Mouse (Mus musculus): ENCODE measurements around the gene Inpp5e.

The Inpp5e gene

DNA sequence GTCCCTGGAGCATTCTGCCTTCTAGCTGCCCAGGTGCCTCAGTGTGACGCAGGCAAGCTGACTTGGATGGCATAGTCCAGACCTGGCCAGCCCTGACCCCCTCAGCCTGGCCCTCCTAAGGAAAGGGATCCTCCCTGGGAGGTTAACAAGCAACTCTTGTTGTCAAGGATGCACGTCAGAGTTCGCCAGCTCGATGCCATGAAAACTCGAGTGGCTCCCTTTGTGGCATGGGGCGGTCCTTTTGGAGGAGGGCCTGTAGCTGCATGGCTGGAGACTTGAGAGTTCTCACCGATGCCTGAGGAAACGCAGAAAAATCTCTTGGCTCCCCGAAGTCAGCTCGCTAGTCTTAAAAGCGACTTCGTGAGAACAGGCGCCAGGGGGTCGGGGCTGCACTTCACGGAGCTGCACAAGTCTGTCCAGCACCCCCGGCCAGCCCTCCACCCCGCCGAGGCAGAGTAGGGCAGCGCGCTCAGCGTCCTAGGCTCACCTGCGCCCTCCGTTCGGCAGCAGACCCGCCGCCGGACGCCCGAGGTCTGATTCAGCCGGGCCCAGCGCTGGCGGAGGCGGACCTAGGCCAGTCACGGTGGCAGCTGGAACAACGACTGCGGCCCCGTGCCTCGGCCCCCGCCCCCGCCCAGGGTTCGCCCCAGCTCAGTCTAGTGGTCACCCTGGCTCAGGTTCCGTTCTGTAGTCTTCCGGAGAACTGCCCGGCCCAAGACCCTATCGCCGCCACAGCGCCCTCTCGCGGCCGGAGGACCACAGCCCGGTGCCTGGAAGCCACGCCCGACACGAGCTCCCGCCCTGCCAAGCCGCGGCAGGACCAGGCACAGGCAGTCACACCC lies at the start of gene Inpp5e:
Inpp5e (minus strand) TSS at position 689 of the 842 bp plus-strand sequence.
- DNase-seq (ENCODE audit: low spot score in 2 of 2) = peak; percentile 85 to 98

DNA sequence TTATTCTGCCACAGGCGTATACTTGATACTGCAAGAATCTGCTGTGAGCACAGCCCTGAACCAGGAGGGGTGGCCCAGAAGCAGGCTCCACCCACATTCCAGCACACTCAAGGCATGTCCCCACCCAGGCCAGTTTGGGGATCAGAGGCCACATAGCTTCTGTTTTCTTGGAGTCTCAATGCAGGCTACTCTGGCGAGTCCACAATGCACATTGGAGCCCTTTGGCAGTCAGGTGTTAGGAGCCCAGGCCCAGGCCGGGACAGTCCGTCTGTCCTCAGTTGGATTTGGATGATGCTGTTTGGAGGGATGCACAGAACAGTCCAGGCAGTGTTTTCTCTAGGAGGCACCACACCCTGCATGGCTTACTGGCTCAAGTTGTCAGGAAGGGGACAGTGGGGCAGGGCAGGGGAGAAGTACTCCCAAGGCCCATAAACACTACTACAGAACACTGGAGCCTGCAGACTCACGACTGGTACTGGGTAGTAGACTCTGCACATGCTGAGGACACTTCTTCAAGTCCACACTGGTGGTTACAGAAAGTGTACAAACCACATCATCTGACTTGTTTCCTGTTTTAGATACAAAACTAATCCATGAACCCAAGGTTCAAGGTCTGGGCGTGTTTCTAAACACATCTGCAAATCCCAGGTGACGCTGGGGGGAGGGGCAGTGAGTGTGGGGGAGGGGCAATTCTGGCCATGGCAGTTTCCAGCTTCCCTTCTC lies 49.6 kb upstream of the Inpp5e start:
- DNase-seq (ENCODE audit: low spot score in 2 of 2) = peak; percentile 35 to 61

DNA sequence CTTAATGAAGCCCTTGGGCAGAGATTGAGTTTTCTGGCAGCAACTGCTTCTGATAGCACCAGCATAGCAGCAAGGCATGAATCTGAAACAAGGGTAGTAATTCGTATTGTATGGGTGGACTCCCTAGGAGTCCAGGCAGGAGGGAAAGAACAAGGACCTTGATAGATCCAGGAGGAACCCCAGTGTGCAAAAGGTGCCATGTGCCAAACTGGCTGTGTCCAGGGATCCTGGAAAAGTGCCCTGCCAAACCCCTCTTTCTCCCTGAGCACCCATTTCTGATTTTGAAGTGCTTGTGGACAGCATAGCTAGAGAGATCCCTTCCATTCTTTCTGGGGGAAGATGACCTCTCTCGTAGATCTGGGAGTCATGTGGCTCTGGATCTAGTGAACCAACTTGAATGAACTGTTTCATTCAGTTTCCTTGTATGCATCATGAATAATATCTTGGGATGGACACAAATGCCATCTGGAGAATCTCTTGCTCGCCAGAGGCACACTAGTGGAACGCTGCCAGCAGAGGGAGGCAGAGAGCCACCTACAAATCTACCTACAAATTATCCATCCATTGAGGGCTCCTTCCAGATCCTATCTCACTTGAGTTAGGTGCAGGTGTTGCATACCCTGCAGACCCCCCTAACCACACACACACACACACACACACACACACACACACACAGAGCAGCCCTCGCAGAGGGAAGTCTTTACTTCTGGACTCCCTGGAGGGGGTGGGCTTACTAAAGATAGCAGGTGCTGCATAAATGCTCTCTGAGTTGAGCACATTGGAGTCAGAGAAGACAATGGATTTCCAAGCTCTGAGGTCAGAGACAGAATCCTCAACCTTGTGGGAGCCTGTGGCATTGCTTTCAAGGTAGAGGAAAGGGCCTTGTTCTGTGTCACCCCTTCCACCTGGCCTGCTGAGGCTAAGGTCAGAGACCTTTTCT lies 40.4 kb upstream of the Inpp5e start:
- peak; percentile 65 to 86 for DNase-seq (ENCODE audit: low spot score in 2 of 2)

DNA sequence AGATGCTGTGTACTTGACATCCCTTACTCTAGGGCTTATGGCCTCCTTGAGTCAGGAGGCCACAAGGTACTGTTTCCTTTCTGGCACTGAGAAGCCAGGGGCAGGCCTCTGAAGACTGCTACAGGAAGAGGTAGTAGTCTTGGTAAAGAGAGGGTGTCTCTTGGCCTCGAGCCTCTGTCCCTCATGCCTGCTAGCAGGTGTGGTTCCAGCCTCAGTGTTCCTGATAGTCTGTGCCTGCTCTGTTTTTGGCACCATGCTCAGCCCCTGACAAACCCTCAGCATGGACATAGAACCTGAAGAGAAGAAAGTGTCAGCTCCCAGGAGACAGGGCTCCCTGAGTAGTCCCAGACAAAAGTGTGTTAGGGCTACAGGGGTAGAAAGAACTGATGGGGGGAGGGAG lies 38.4 kb upstream of the Inpp5e start:
- DNase-seq (ENCODE audit: low spot score in 2 of 2) = no peak

DNA sequence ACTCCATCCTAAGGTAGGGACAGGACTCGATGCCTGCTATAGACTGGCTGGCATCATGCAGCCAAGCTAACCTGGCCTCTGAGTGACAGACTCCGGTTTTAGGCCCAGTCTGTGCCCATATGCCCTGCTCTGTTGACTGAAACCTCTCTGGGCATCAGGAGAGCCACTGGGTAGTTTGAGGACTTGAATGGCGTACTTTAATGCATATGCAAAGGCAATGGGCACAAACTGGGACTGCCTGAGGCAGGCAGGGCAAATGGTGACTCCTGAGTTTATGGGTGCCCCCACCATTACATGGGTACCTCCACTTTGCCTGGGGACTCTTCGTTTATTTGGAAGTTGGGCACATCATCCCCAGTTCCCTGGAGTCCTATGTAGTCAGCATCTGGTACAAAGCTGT lies 37.7 kb upstream of the Inpp5e start:
- no peak for DNase-seq (ENCODE audit: low spot score in 2 of 2)

DNA sequence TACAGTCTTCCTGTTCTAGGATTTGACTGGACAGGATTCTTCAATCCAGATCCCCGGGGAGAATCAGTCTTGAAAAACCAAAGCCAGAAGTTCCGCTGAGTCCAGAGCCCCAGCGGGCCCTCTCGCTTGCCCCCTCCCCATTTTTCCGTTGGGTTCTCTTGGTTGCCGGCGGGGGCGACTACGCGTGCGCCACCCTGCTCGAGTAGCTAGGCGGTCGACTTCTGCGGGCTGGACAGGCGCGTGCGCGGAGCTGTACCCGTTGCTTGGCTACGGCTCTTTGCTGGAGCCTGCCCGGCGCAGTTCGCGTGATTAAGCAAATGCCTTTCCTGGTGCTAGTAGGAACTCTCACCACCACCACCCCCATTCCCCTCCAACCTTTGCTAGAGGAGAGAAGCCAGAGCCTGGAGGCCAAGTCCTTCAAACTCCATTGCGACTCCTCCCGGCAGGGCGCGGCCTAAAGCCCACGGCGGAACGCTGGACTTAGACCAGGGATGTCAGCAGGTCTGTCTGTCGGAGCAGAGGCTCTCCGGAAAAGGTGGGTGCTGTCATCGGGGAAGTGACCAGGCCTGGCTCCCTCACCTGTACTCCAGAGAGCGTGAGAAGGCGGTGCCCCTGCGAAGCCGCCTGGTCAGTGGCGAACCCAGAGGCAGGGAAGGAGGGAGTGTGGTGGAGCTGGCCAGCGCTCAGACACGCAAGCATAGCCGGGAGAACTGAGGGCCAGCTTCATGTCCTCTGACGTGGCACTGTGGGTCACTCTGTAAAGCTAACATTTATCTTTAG lies 36.9 kb upstream of the Inpp5e start:
- peak; percentile 87 to 90 for DNase-seq (ENCODE audit: low spot score in 2 of 2)

DNA sequence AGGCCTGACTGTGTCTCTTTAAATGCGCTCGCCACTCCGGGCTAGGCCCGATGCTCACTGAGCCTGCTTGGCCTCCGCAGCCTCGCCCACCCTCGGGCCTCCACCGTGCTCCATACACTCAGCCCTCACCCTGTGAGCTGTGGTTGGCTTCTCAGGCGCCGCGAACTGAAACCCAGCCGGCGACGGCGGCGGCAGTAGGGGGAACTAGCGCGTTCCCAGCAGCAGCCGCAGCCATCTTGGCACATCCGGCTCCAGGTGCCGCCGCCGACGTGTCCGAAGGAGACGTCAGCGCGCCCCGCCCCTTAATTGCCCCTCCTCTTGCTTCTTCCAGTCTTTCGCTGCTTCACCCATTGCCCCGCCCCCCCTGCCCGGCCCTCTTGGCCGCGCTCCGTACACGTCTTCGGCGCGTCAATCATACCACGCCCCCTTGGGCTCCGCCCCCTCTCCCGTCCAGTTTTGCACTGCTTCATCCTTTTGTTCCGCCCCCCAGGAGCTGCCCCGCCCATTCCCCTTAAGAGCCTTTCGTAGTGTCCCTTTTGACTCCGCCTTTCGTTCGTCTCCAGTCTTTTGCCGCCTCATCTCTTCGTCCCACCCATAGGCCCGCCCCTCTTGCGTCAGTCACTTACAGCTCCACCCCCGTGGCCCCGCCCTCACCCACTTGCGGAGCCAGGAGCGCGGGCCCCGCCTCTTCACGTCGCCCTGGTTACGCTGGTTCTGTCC lies 36.1 kb upstream of the Inpp5e start, which contains the start of gene Sec16a:
Sec16a (minus strand) TSS at position 271 of the 720 bp plus-strand sequence.
- peak; percentile 100 for DNase-seq (ENCODE audit: low spot score in 2 of 2)

DNA sequence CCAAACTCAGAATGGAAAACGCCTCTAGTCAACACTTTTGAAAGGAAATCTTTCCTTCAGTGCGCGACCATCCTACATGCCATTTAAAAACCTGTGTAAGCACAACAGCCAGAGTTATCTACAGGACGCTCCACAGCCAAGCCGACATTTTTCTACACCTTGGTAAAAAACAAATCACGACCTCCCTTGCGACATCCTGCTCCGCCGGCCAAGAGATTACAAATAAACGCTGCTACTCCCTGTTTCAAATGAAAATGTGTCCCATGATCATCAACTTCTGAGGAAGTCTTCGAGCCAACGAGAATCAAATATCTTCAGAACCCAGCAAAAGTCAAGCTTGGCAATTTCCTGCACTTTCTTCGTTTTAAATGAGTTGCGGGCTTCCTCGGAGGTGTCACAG lies 35.4 kb upstream of the Inpp5e start:
- no peak for DNase-seq (ENCODE audit: low spot score in 2 of 2)

DNA sequence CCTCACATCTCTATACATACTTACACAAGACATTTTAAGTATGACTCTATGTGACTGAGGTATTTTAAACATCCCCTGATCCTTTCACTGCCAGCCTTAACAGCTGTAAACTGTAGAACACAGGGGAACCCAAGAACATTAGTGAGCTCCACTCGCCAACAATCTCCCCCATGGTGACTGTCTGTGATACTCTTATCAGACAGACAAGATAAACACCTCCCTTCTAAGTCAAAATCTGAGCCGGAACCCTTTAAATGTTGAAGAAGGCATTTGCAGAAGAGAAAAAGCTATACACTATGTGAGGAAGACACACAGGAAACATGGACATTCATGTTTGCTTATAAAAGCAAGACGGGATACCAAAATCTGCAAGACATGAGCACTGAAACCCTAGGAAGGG lies 34.9 kb upstream of the Inpp5e start:
- no peak for DNase-seq (ENCODE audit: low spot score in 2 of 2)

DNA sequence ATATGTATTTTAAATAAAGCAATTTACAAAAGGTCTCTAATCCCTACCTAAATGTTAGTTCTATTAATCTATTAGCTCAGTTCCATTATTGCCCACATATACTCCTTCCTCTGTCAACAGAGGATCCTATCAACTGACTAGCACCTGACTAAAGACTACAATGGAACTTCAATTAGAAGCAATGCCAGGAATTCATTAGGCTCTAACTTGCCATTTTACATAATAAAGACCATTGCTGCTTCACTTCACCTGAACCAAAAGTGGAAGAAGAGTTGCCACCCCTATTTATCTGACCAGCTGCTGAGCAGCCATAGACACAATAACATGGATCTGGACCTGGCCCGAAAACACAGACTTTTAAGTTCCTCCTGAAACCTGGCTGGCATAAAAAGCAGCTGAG lies 33.8 kb upstream of the Inpp5e start:
- no peak for DNase-seq (ENCODE audit: low spot score in 2 of 2)

DNA sequence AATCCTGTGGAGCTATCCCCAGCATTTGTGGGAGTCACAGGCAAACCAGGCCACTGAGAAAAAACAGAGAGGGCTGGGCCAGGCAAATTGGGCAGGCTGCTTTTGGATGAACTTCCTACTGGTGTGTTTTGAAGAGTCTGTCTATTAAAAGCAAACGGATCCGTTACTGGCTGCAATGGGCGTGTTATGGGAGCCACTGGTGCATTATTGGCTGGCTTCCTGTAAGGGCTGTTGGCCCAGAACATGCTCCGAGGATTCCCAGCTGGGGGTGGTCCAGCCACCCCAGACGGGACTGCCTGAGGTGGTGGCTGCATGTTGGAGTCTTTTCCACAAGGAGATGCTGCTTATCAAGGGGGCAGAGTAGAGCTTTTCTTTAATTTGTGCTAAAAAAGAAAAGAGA lies 32.7 kb upstream of the Inpp5e start:
- DNase-seq (ENCODE audit: low spot score in 2 of 2) = no peak

DNA sequence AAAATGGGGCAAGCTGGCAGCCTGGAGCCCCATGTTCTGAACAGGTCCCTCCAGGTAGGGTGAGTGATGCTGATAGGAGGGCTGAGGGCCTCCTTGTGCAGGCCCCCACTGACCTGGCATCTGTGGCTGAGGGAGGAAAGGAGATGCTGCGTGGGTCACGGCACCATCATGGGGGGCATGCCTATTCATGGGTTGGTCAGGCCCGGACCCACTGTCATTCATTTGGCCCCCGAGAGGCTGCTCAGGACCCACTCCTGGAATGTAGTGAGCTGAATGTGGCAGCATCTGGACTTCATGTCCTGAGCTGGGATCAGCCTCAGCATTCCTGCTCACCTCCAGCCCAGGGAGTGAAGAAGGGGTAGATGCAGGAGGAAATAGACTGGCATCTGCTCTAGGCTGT lies 32.3 kb upstream of the Inpp5e start:
- no peak for DNase-seq (ENCODE audit: low spot score in 2 of 2)

DNA sequence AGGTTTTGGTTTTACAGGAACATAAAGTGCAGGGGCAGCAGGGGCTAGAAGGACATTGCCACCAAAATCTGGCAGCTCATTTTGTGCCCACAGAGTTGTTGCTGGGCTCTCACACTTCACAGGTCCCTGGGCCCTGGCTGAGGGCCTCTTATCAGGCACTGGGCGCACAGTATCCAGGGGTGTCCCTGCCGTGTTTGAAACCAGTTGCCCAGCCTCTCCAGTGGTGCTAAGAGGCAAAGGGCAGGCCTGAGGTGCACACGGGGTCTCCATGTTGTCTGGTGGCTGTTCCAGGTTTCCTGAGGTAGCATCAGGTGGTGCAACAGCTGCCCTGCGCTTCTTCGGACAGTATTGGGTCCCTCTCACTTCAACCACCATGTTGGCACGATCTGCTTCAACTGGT lies 30.7 kb upstream of the Inpp5e start:
- no peak for DNase-seq (ENCODE audit: low spot score in 2 of 2)

DNA sequence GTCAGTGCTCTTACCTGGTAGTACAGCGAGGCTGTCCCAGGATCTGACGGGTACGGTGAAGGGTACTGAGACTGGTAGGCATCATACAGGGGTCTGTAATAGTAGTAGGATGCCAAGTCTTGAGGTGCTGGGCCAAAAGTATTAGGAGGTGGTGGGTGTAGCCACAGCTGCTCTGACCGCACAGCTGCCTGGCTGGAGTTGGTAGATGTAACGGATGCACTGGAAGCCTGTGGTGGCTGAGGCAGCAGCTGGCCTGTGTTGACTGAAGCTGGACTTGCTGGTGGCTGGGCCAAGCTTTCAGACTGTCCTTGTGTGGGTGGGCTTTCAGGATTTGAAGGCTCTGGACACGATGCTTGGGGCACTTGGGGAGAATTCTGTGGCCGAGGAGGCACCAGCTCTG lies 29.4 kb upstream of the Inpp5e start:
- no peak for DNase-seq (ENCODE audit: low spot score in 2 of 2)

DNA sequence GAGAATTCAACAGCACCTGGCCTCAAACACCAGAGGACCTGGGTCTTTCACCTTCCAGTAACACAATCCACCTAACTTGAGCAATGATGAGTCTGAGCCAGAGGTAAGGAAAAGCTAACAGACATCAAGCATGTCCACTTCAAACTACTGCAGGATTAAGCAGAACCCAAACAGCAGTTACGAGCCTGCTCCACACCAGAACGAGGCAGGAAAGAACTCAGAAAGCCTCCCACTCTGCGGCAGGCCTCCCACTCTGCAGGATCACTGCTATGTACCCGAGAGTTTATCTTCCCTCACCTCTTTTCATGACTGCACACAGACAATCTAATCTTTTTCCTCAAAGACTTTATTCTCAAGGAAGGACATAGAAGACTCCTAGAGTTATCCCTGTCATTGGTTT lies 28.2 kb upstream of the Inpp5e start:
- no peak for DNase-seq (ENCODE audit: low spot score in 2 of 2)

DNA sequence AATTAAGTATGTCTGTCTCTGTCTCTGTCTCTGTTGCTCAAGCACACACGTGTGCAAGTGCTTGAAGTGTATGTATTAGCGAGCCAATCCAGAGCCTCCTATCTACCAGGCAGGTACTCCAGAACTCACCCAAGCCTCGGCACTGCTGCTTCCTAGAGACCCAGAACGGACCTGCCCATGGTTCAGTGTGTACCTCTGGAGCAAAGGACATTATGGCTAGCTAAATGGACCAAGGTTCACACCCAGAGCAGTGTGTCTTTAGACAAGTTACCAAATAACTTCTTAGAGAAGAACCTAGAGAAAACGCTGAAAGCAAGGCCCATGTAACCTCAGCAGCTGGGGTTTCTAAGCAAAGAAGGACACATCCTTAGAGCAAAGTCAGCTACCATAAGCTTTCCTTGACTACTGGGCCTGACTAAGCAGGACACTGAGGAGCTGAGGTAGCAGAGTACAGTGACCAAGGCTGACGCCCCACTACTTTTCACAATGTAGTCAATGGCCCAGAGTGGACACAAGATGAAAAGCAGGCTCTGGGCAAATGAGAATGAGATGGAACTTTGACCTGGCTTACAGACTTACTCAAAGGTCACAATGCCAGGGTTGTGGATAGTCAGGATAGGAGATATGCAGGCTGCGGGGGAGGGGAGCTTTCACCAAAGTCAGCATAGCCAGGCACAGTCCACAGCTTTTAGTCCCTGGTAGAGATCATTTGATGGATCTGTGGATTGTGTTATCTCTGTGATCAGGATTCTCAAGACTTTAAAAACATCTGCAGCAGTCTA lies 26.0 kb upstream of the Inpp5e start:
- DNase-seq (ENCODE audit: low spot score in 2 of 2) = no peak

DNA sequence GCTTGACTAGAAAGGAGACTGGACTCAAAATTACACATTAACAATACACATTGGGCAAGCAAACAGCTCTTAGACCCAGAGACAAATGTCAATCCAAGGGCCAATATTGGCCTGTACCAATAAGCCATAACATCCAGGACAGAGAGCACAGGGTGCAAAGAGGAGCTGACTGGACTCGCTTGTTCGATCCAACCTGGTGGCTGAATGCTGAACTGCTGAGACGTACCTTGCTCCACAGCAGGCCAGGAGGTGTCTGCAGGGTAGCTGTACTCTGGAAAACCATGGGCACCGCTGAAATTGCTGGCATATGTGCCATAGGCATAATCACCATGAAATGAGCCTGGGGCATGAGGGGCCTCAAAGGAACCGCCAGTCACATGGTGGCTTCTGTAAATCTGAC lies 20.8 kb upstream of the Inpp5e start:
- no peak for DNase-seq (ENCODE audit: low spot score in 2 of 2)

DNA sequence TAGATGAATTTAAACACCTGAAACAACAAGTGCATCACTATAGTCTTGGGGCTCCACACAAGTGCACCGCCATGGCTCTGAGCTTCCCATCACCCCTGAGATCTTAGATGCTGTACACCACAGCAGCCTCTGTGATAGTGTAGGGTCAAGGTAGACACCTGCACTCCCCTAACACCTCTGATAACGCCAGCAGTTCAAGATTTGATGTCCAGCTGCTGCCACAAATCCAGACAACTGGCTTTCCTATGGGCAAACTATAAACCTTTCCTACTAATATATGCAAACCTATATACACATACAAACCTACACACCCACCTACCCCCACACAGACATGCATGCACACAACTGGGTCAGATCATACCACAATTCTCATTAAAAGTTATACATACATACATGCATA lies 15.5 kb upstream of the Inpp5e start:
- no peak for DNase-seq (ENCODE audit: low spot score in 2 of 2)

DNA sequence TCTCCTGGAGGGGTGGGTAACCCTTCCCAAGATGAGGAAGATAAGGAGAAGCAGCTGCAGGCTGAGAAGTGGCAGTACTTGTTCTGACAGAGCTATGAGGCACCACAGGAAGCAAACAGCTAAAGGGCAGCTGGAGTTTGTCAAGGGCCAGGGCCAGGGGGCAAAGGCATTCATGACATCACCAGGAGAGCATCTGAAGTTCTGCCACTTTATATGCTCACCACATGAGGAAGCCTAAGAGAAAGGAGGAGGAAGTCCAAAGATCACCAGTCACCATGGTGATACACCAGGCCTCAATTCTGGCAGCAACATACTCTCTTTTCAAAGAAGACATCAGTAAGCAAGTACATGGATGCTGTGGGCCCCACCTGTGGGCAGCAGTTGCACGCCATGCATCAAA lies 14.1 kb upstream of the Inpp5e start:
- DNase-seq (ENCODE audit: low spot score in 2 of 2) = no peak

DNA sequence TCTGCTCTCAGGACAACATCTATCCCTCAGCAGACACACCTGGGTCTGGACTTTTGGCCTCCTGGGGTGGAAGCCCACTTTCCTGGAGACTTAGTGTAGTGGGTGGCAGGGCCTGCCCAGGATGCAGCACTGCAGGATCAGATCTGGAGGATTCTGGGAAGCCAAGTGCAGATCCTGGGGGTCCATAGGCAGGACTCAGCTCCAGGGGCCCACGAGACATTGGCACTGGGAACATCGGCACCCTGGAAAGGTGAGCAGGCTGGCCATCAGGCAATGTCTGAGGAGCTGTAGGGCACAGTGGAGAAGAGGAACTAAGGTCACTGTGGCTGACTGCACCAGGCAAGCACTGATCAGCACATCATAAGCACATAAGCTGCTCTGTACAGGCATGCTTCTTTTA lies 13.0 kb upstream of the Inpp5e start:
- DNase-seq (ENCODE audit: low spot score in 2 of 2) = no peak
